Mouse (Mus musculus) kidney, adult 10 weeks (tissue): ENCODE measurements around the gene Dusp5. TPM values are rescaled to one million over a fixed set of nuclear protein-coding genes. Genes with fewer than 3 reads are reported as not detected.

Experiments
- polyA plus RNA-seq: library from polyadenylated mRNA; stranded (reverse); fragments of 350-450 nt; fragmentation: Illumina TruSeq; extraction: RNeasy Lipid Tissue Mini Kit (QIAGEN cat#74804); gene quantifications from one replicate; pipeline ENCODE4 v1.2.3, GENCODE M21; 2014; ENCODE audit warnings: low read depth, low replicate concordance

Dusp5 gene
- 0.24 TPM for polyA plus RNA-seq

DNA sequence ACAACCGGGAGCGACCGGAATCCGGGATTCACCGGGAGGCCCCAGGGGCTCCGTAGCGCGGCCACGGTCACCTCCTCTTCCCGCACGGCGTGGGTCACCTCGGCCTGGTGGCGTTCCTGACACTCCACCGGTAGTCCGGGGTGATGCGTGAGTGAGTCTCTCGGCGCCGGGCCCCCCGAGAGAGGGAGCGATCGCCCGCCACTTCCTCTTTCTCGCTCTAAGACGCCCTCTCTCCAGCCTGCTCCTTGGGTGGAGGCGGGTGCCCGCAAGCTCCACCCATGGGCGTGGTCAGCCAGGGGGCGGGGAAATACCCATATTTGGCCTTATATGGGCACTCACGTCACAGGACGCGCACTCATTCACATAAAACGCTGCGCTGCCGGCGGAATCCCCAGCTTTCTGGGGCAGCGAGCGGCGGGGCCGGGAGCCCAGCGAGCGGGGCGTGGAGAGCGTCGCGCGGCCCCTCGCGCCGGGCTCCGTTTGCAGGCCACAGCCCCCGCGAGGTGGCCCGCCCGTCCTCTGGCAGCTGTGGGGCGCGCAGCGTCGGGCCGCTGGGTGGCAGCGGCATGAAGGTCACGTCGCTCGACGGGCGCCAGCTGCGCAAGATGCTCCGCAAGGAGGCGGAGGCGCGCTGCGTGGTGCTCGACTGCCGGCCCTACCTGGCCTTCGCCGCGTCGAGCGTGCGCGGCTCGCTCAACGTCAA, at the start of gene Dusp5:
Gene Dusp5, plus strand, starts transcription at position 358 of the 703 bp plus-strand sequence.

GRCm38 (mm10) chr19:53588968-53589367, 60.1 kb downstream of the Dusp5 start, which contains the start of gene Nutf2-ps1:
Gene Nutf2-ps1 (minus strand): TSS chr19:53589068.

Other genes with a start within 250 kb of the Dusp5 start
- gene Mxi1, start 218.6 kb upstream of the Dusp5 start, polyA plus RNA-seq: 73.9 TPM
- not detected for gene Gm10197, start 157.3 kb upstream of the Dusp5 start, polyA plus RNA-seq
- gene Smndc1, start 138.5 kb upstream of the Dusp5 start, polyA plus RNA-seq: 79.0 TPM
- 22.1 TPM for gene Nutf2-ps1, start 60.0 kb downstream of the Dusp5 start, polyA plus RNA-seq
- gene Smc3, start 71.3 kb downstream of the Dusp5 start, polyA plus RNA-seq: 62.9 TPM
- gene Rbm20, start 148.2 kb downstream of the Dusp5 start, polyA plus RNA-seq: 1.9 TPM